Mouse (Mus musculus) gastrocnemius, postnatal 10 days (tissue): ENCODE measurements at regions not wholly inside any gene's neighbourhood (a gene's known extent, or its start where the extent isn't known, plus 50 kb on each side); places are given as distances from the start of the nearest gene placed in this dataset.
"Not testable (repeated sequence)": the region's sequence is repeated elsewhere in the genome, so short reads cannot be mapped to it uniquely, and the experiment has no call there.

Experiments
- DNase-seq: peaks from one replicate; pipeline ENCODE4 v3.0.0; 2021; ENCODE audit warnings: mixed read lengths

- no peak for DNase-seq
Measured at GRCm38 (mm10) chr19:59516957-59517356, 58.8 kb downstream of the Emx2 start.

GRCm38 (mm10) chr19:59519156-59519555, 61.0 kb downstream of the Emx2 start:
- no peak for DNase-seq

GRCm38 (mm10) chr19:59522176-59522575, 64.0 kb downstream of the Emx2 start:
- DNase-seq: no peak

- DNase-seq: no peak
Measured at GRCm38 (mm10) chr19:59523356-59523755, 65.2 kb downstream of the Emx2 start.

- DNase-seq: no peak
Measured at GRCm38 (mm10) chr19:59564101-59564500, 105.9 kb downstream of the Emx2 start.

GRCm38 (mm10) chr19:59568907-59569306, 110.7 kb downstream of the Emx2 start:
- DNase-seq: no peak

- DNase-seq: not testable (repeated sequence)
Measured at GRCm38 (mm10) chr19:59569590-59569989, 111.4 kb downstream of the Emx2 start.

GRCm38 (mm10) chr19:59574346-59574745, 116.2 kb downstream of the Emx2 start:
- DNase-seq: no peak

- DNase-seq: no peak
Measured at GRCm38 (mm10) chr19:59577886-59578285, 119.7 kb downstream of the Emx2 start.

- DNase-seq: no peak
Measured at GRCm38 (mm10) chr19:59579676-59580075, 121.5 kb downstream of the Emx2 start.

GRCm38 (mm10) chr19:59585835-59586234, 127.7 kb downstream of the Emx2 start:
- DNase-seq: no peak

- DNase-seq: no peak
Measured at GRCm38 (mm10) chr19:59587303-59587702, 129.1 kb downstream of the Emx2 start.

- peak; percentile 13 for DNase-seq
Measured at GRCm38 (mm10) chr19:59588068-59588522, 129.9 kb downstream of the Emx2 start.

GRCm38 (mm10) chr19:59590021-59590420, 131.8 kb downstream of the Emx2 start:
- DNase-seq: no peak

GRCm38 (mm10) chr19:59592060-59592459, 133.9 kb downstream of the Emx2 start:
- DNase-seq: no peak

GRCm38 (mm10) chr19:59624288-59624795, 166.2 kb downstream of the Emx2 start:
- no peak for DNase-seq

- DNase-seq: no peak
Measured at GRCm38 (mm10) chr19:59627681-59628080, 169.5 kb downstream of the Emx2 start.

GRCm38 (mm10) chr19:59628296-59629160, 170.4 kb downstream of the Emx2 start:
- no peak for DNase-seq

- DNase-seq: no peak
Measured at GRCm38 (mm10) chr19:59629161-59629445, 170.9 kb downstream of the Emx2 start.

GRCm38 (mm10) chr19:59630095-59630494, 171.9 kb downstream of the Emx2 start:
- no peak for DNase-seq

- no peak for DNase-seq
Measured at GRCm38 (mm10) chr19:59630706-59631105, 172.5 kb downstream of the Emx2 start.

GRCm38 (mm10) chr19:59631541-59631940, 173.4 kb downstream of the Emx2 start:
- no peak for DNase-seq

- no peak for DNase-seq
Measured at GRCm38 (mm10) chr19:59636271-59636670, 178.1 kb downstream of the Emx2 start.

- DNase-seq: no peak
Measured at GRCm38 (mm10) chr19:59642606-59643005, 184.4 kb downstream of the Emx2 start.
